Mouse (Mus musculus) stomach, postnatal 0 days (tissue): ENCODE data around the gene Lgr4. TPM values are rescaled to one million over a fixed set of nuclear protein-coding genes. Genes with fewer than 3 reads are reported as not detected.

Experiments
- ATAC-seq: fragments of 200-750 bp; cut with Nextera tagmentation; 2 replicates; pipeline ENCODE4 v1.8.0; 2017; ENCODE audit not compliant: low FRiP score, low TSS enrichment
- DNase-seq: peaks from one replicate; pipeline ENCODE4 v3.0.0-alpha.2; 2016; ENCODE audit warnings: low spot score
- H3K27ac ChIP-seq: fragments of 300-500 bp; sonication (generic); replicated peaks from 2 replicates; pipeline ENCODE4 v1.5.1; 2014; ENCODE audit warnings: mild to moderate bottlenecking, control low read depth
- H3K27me3 ChIP-seq: fragments of 300-500 bp; sonication (generic); 2 replicates; pipeline ENCODE4 v1.6.1; 2014; ENCODE audit warnings: low read length; ENCODE audit not compliant: control insufficient read depth, insufficient read depth
- H3K36me3 ChIP-seq: fragments of 300-500 bp; sonication (generic); 2 replicates; pipeline ENCODE4 v1.6.1; 2014; ENCODE audit warnings: low read length, mixed read lengths; ENCODE audit not compliant: control insufficient read depth, insufficient read depth
- H3K4me1 ChIP-seq: fragments of 300-500 bp; sonication (generic); replicated peaks from 2 replicates; pipeline ENCODE4 v1.6.1; 2014; ENCODE audit warnings: antibody characterized with exemption; ENCODE audit not compliant: control insufficient read depth, insufficient read depth
- H3K4me2 ChIP-seq: fragments of 300-500 bp; sonication (generic); replicated peaks from 2 replicates; pipeline ENCODE4 v1.6.1; 2014; ENCODE audit warnings: low read depth, mild to moderate bottlenecking, control low read depth, moderate library complexity
- H3K4me3 ChIP-seq: fragments of 300-500 bp; sonication (generic); 2 replicates; pipeline ENCODE4 v1.5.1; 2014; ENCODE audit warnings: low read depth, low read length, control low read depth
- H3K9ac ChIP-seq: fragments of 300-500 bp; sonication (generic); 2 replicates; pipeline ENCODE4 v1.6.1; 2014; ENCODE audit warnings: mild to moderate bottlenecking, low read length, control low read depth, mixed read lengths
- H3K9me3 ChIP-seq: fragments of 300-500 bp; sonication (generic); 2 replicates; pipeline ENCODE4 v1.6.1; 2016; ENCODE audit warnings: low read length; ENCODE audit not compliant: control insufficient read depth
- CTCF ChIP-seq: IDR thresholded peaks from 2 replicates; pipeline ENCODE4 v1.5.1; 2016; ENCODE audit warnings: antibody characterized with exemption, low read depth, mild to moderate bottlenecking, moderate library complexity
- EP300 ChIP-seq: optimal IDR thresholded peaks from 2 replicates; pipeline ENCODE3; 2016; ENCODE audit warnings: antibody characterized with exemption
- WGBS: fragments of 180-500 bp; shearing (Covaris S2); extraction: QIAGEN DNeasy Blood & Tissue Kit; methylation state at CpG from one replicate; pipeline ENCODE4 v1.1.7; 2014; 5-methylcytosine and 5-hydroxymethylcytosine counted together
- polyA plus RNA-seq: library from polyadenylated mRNA; unstranded; fragments of >200 nt; fragmentation: Nextera tagmentation; extraction: Ambion mirVana; gene quantifications from 2 replicates; pipeline ENCODE4 v1.2.1, GENCODE M21; 2015

Gene Lgr4
- polyA plus RNA-seq, 1 experiment from 2014 or later: 15.0 TPM

DNA sequence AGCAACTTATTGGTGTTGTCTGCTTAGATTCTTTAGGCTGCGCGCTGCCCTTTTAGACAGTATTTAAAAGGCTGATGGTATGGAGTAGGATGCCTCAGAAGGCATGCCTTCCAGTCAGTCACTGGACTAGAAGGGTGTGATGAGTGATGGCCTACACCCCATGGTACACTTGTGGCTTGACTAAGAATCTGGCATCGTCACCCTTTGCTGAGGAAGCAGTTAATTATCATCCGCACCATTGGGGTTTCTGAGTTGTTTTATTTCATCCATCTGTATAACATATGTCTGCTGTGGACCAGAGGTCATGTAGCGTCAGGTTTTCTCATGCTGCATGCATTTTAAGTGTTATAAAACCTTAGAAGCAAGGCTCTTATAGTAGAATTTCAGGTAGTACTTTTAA is 70.5 kb downstream of the Lgr4 start:
- Histone ChIP-seq H3K27ac (no peak overlapping the region), H3K4me3 (no peak overlapping the region), H3K4me1 (peaks cover 3% of the 10 kb centered on the region; the same call in 1 of the 2 replicates), H3K9ac (no peak overlapping the region), H3K36me3 (no peaks in the 10 kb centered on the region), H3K27me3 (no peaks in the 10 kb centered on the region), H3K4me2 (no peak overlapping the region), H3K9me3 (no peaks in the 10 kb centered on the region)
- no peak for DNase-seq
- no peak for ATAC-seq
- 64% methylated on average over 5 of the region's 5 CpGs for WGBS
- no peak for TF ChIP-seq EP300
- TF ChIP-seq CTCF: no peak

DNA sequence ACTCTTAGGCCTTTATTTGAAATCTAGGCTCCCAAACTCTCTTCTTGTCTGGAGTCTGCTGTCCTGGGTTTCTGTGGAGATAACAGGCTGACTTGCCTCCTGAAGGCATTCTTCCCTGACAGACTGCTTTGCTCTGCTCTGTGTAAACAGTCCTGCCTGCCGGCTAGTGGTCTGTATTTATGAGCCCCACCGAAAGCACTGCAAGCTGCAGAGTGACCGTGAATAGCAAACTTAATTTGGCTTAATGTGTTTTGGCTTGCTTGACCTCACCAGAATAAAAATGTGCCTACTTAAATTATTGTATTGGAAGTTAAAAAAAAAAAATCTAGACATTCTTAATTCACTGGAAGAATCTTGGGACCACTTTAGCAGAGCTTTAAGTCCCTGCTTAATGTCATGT is 71.7 kb downstream of the Lgr4 start:
- WGBS: 8% methylated on average over 3 of the region's 3 CpGs
- Histone ChIP-seq H3K27ac (no peak overlapping the region), H3K27me3 (no peaks in the 10 kb centered on the region), H3K4me2 (no peak overlapping the region), H3K4me1 (peaks cover 3% of the 10 kb centered on the region; the same call in 1 of the 2 replicates), H3K9ac (no peak overlapping the region), H3K4me3 (no peak overlapping the region), H3K9me3 (no peaks in the 10 kb centered on the region), H3K36me3 (no peaks in the 10 kb centered on the region)
- TF ChIP-seq CTCF (no peak), EP300 (no peak)
- ATAC-seq (no peak), DNase-seq (no peak)

DNA sequence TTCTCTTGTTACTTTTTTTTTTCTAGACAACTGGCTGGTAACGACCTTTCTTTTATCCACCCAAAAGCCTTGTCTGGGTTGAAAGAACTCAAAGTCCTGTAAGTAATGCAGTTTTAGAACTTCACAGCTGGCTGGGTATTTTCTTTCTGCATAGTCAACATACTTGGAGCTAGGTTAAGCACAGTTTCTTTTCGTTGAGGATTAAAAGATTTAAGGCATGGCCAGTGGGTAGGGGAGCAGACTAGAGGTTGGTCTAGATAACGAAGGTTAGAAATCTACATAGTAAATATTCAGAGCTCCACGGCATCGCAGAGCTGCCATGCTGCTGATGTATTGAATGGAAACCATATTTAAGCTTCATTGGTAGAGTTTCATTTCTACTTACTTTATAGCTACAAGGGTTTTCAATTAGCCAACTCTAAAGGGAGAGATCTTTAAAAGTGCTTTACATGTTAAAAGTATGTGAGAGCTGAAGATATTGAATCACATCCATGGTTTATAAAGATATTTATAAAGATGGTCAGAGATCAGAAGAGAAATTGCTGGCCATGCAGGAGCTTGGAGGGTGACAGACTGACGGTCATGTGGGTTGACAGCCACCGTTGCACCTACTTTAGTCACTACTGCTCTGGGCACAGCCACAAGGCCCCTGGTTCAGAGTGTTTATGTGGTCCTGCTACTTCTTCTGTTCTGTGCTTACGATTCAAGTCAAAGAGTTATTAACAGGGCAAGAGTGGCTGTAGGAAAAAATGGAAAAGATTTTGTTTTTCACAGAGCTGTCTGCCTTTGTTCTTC is 72.4 kb downstream of the Lgr4 start:
- Histone ChIP-seq H3K4me3 (no peak overlapping the region), H3K4me2 (0 out of 2 replicates have a peak overlapping the region, but pooled peaks have one; percentile 2), H3K36me3 (no peaks in the 10 kb centered on the region), H3K27ac (peak overlapping the region; percentile 20; the same call in 1 of the 2 replicates), H3K27me3 (no peaks in the 10 kb centered on the region), H3K4me1 (peaks cover 4% of the 10 kb centered on the region; the same call in 1 of the 2 replicates), H3K9ac (no peak overlapping the region), H3K9me3 (no peaks in the 10 kb centered on the region)
- TF ChIP-seq EP300 (no peak), CTCF (no peak)
- DNase-seq: no peak
- WGBS: 38% methylated on average over 8 of the region's 8 CpGs
- ATAC-seq: no peak

DNA sequence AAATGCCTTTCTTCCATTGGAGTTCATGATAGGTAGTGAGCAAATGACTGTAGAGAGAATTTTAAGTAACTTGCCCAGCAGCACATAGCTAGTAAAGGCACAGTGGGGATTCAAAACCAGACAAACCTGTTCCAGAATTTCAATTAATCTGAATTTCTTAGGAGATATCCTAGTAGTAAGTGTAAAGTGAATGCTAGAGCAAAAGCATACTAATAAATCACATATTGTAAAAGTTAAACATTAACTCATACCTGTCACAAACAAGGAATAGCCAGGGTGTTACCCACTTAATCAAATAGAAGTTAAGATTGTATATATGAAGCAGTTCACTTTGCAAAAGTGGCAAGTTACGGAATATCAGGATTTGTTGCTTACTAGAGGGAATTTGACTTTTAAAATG is 74.3 kb downstream of the Lgr4 start:
- 58% methylated on average over 1 of the region's 1 CpGs for WGBS

DNA sequence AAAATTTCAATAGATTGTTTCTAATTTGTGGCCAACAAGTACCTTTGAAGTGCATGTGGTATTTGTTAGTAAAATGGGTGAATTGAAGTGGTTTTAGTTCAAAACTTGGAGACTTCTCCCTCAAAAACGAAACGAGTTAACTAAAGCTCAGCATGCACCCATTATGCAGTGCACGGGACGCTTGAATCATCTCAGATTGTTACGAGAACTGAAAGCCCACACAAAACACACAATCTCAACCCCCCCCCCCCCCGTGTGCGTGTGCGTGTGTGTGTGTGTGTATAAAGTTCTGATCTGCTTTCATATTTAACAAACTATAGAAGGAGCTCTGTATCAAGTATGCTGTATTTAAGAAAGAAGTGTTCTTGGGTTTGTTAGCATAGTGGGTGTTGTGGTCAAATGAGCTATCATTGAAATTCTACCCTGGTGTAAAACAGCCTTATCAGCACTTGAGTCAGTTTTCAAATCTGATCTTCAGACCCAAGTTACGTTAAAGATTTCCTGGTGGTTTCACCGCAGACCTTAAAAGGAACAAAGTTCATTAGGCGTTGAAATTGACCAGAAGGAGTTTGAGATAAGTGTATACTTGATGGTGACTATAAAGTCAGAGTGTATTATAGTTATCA is 75.1 kb downstream of the Lgr4 start:
- Histone ChIP-seq H3K4me3 (no peak overlapping the region), H3K4me2 (0 out of 2 replicates have a peak overlapping the region, but pooled peaks have one; percentile 18), H3K27ac (peak overlapping the region; percentile 53; the same call in 1 of the 2 replicates), H3K27me3 (no peaks in the 10 kb centered on the region), H3K36me3 (no peaks in the 10 kb centered on the region), H3K9me3 (no peaks in the 10 kb centered on the region), H3K9ac (no peak overlapping the region), H3K4me1 (peaks cover 2% of the 10 kb centered on the region)
- TF ChIP-seq EP300 (no peak), CTCF (no peak)
- DNase-seq: peak; percentile 47
- ATAC-seq: peak; percentile 61
- WGBS: 55% methylated on average over 11 of the region's 11 CpGs

More for the DNA sequence above, 74.3 kb downstream of the Lgr4 start:
- H3K4me3 ChIP-seq: no peak overlapping the region
- no peak overlapping the region for H3K9ac ChIP-seq
- no peaks in the 10 kb centered on the region for H3K27me3 ChIP-seq
- no peaks in the 10 kb centered on the region for H3K36me3 ChIP-seq
- DNase-seq (no peak), ATAC-seq (peak; percentile 79)
- no peak overlapping the region for H3K27ac ChIP-seq
- H3K4me2 ChIP-seq: no peak overlapping the region
- peaks cover 2% of the 10 kb centered on the region for H3K4me1 ChIP-seq
- no peak for TF ChIP-seq CTCF
- TF ChIP-seq EP300: no peak
- H3K9me3 ChIP-seq: no peaks in the 10 kb centered on the region

DNA sequence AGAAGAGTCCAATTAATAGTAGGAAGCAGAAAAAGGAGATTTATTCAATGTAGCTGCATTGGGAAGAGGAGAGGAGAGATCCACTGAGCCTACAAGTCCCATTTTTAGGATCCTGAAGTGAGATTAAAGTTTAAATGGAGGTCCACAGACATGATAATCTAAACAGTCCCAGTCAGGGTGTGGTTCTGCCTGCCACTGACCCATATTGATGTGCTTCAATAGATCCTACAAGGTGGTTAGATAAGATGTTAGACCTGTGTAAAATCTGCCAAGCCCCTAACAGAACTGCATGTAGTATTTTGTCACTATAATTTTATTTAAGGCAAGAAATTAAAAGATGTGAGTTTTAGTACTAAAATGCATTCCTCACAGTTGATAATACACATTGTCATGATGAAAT is 76.0 kb downstream of the Lgr4 start:
- Histone ChIP-seq H3K9me3 (no peaks in the 10 kb centered on the region), H3K36me3 (no peaks in the 10 kb centered on the region), H3K9ac (no peak overlapping the region), H3K27ac (no peak overlapping the region), H3K27me3 (no peaks in the 10 kb centered on the region), H3K4me2 (no peak overlapping the region), H3K4me3 (no peak overlapping the region), H3K4me1 (peaks cover 2% of the 10 kb centered on the region)
- no peak for TF ChIP-seq EP300
- TF ChIP-seq CTCF: no peak
- DNase-seq (no peak), ATAC-seq (no peak)
